Mouse (Mus musculus) mature B cell (primary cell): ENCODE measurements around the gene Gad2.

Source experiments
- in situ Hi-C: fragments of 300-500 bp; cut with MboI; formaldehyde crosslinking; loops from 2 replicates; pipeline ENCODE4 v1.14.3; 2019

Gene Gad2

DNA sequence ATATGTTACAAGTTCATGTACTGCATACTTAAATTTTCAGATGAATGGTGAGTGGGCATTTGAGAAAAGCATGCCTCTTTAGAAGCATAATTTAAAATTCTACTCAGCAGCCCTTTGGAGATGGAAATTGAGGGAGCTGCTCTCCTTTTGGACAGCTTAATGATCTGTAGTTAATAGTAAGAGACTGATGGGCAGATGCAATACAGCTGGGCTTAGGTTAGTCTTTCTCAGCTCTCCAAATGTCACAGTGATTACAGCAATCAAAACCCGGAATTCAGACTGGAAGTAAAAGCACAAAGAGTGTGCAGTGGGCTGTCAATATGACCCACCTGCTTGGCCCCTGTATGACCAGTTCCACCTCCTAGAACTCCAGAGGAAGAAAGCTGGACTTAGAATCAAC is 24.1 kb downstream of the Gad2 start:
- in situ Hi-C loops, result no loop called here

DNA sequence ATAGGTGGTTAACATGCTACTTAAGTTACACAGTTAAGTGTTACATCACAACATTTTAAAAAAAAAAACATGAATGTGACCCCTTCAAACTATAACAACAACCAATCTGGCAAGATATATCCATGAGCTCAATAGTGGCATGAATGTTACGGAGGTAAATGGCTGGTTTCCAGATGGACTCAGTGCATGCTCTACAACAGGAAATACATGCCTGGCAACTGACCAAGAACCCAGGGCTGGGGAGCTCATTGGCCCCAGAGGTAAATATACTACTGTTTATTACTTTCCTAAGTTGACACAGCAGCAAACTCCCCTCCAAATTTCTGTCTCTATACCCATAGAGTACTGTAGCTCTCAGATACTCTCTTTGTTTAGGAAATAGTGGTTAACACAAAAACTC is 26.4 kb downstream of the Gad2 start:
- in situ Hi-C loops, result no loop called here

DNA sequence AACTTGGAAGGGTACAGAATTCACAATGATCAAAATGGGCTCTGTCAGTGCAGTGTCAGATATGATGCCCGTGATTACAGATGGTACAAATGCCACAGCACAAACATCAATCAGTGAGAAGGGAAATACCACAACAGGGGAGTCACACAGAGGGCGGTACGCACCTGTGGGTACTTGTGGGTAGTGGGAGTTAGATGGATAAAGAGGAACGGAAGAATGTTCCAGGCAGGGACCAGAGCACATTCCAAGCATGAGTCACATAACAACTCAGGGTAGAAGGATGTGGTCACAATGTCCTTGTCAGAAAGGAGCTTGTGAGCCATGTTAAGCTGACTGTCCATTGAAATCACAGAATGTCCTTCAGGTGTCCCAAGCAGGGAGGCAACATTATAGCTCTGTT is 29.8 kb downstream of the Gad2 start:
- in situ Hi-C loops, result no loop called here

DNA sequence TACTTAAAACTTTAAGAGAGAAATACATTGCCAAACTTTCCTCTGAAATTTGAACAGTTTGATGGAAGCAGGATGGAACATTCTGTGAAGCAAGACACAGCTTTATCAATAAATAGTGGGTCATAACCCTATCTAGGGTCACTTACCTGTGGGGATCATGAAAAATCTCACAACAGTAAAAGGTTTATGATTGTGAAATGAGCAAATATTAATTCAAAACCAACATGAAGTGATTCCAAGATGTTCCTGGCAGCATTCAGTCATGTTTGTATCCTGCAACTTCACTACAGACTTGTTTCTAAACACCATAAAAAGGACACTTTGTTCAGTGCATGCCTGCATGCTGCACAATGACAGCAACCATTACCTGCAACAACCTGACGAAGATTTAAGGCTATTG is 41.7 kb downstream of the Gad2 start:
- in situ Hi-C loops, result no loop called here

DNA sequence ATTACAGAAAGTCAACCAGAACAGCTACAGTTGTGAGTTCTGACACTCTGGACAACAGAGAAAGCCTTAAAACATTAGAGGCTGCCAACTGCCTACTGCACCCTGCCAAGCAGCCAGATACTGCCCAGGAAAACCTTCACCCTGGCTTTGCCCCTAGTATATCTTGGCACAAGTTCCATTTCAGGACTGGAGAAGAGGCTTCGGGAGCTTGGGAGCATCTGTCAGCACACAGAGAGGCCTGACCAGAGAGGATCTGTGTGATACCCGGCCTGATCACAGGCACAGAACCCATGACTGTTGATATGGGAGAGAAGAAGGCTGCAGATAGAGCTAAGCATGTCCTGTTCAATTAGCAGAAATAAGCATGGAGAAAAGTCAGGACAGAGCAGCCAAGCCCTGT is 48.4 kb downstream of the Gad2 start:
- in situ Hi-C loops, result no loop called here

DNA sequence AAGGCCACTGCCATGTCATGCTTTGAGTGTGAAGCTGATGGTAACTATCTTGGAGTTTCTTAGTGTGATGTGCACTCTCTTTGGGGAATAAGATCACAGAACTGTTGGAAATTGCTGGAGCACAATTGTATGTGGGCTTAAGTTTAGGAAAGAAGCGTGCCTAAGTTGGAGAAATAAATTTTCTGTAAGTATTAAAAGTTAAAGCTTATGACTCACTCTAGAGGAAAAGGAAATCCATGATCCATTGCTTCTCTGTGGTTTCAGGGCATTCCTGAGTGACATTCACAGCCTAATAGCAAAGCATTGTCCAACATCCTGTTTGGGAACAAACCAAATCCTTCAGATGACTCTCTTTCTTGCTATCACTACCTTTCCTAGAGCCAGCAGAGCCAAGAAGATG is 49.3 kb downstream of the Gad2 start:
- in situ Hi-C loops, result no loop called here

DNA sequence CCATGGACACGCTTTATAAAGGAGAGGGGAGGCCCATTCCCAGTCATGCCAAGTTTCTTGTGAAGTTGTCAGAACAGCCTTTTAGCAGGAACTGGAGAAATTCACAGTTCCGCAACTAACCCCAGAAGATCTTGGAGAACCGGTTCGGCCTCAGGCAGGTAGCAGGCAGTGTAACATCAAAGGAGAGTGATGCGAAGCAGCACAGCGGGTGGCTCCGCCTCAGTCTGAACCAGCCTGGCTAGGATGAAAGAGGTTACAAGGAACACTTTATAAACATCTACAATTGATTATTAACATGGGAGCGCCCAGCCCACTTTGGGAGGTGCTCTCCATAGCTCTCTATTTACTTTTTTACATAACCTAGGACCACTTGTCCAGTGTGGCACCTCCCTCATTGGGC is 55.1 kb downstream of the Gad2 start:
- in situ Hi-C loops, result no loop called here

DNA sequence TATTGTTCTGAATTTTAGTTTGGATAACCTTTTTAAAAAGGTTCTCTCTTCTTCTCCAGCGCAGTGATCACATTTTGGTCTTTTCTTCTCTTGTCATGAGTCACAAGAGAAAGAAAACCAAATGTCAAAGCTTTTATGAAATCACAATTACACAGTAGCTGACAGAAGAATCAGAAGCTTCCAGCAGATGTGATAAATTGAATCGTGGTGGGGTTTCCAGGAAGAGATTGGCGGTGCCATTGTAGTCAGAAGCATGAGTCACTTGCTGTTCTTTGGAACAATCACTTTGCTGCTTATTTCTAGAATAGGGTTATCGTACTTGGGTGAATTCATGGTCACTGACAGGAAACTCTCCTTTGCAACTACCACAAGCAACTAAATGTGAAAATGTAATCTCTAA is 57.9 kb downstream of the Gad2 start:
- in situ Hi-C loops, result no loop called here

DNA sequence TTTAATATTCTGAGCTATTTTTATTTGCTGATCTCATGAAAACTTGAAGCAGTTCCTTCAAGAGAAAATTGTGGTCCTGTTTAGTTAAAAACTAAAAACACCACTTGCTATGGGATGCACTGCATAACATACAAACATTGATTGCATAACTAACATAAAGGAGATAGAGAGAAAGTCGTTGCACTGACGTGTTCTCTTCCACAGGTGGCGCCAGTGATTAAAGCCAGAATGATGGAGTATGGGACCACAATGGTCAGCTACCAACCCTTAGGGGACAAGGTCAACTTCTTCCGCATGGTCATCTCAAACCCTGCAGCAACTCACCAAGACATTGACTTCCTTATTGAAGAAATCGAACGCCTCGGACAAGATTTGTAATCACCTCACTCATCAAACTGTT is 68.0 kb downstream of the Gad2 start:
- in situ Hi-C loops, result no loop called here

DNA sequence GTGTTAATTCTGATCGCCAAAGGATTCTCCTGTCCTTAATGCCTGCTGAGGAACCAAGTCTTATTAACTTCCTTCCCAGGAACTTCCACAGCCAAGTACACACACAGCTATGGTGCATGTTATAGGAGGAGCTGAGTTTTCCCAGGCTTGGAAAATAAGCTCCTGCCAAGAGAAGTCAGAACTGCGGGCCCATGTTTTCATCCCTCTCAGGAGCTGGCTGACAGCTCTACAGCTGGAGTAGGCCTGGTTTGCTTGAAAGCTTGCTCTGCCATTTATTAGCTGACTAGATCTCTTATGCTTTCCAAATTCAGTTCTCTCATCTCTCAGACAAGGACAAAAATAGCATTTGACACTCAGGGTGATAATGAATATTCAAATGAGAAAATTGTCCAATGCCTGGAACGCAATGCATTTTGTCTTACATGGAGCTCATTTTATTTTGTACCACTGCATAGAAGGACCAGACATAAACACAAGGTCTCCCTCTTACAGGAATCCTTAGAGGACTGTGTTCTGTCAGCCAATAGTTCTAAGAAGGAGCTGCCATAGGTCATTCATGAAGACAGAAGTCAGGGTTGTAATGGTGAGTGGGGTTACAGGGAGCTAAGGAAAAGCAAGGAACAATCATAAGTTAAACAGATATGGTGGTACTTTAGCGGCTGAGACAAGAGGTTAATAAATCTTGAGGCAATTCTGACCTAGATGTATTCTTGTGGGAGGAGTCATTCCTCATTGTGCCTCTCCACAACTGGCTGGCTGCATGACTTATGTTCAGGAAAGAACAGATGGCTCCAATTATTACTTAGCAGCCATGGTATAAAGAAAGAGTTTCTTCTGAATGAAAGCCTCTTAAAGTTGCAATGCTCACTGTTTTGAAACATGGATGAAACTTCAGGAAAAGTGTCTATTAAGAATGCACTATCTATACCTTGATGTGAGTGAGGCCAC is 83.0 kb downstream of the Gad2 start:
- in situ Hi-C loops, result no loop called here

DNA sequence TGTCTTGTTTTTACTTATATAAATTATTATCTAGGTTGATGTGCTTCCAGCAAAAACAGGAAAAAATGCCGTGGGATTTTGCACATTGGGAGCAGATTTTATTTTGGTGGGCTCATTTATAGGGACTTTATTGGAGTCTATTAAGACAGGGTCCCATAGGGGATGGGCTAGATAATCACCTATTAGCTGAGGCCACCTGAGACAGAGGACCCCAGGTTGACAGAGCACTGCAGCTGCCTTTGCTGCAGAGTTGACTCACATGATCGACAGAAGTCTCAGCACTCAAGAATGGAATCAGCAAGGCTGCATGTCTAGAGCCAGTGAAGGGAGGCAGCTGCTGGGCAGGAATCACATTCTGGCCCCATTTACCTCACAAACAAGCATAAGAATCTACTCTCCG is 84.2 kb downstream of the Gad2 start:
- in situ Hi-C loops, result no loop called here

DNA sequence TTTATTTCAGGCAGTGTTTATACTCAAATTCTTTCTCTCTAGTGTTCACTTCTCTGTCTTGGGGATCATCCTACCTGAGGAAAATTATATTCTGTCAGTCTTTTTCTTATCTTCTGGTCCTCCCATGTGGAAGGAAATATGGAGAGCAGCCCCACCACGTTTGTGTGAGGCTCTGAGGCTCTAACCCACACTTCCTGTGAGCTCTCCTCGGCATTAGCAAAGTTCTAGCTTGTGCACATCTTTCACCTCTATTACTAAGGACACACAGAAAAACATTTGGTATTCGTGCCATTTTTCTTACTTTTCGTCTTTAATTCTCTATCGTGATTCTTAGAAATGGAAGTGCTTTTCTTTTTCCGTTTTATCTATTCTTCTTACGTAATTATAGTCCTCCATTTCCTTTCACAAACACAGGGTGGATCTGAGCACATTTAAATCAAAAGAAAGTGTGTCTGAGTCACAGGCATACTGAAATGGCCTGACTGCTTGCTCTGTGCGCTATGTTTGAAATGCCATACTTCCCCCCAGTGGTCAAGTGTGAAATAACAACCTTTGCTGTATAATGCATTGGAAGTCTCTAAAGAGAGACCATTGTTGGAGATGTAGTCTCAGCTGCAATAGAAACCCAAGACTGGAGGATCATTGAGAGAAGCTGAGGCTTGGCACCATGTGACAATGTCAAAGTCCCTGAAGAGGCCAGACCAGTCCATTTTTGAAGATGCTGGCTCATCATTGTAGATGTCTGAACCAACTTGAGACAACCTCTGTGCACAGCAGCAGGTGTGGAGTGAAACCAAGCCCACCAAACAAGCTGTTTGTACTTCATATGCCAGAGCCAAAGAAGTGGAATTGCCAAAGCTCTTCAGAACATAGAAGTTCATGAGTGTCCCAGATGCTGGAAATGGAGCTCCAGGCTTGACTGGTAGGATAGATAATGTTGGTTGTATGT is 99.8 kb downstream of the Gad2 start:
- in situ Hi-C loops, result no loop called here

DNA sequence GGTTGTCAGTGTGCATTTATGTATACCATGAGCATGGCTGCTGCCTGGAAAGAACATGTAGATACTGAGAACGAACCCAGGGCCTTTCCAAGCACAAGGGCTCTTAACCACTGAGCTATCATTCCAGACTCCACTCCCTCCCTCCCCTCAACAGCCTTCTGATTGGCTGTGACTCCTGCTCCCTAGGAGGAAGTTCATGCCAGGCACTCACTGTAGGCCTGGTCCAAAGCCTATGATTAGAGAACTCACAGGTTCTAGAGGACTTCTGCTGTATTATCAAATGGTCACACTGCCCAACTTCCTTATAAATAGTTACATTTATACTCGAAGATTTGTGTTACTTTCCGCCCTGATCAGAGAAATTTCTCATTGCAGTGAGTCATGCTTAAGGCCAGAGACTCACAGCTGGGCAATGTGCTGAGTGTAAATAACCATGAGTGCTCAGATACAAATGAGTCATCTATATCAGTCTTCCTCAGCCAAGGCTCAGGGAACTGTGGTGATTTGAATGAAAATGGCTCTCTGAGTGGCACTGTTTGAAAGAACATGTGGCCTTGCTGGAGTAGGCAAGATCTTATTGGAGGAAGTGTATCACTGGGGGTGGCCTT is 102.0 kb downstream of the Gad2 start:
- in situ Hi-C loops, result no loop called here

DNA sequence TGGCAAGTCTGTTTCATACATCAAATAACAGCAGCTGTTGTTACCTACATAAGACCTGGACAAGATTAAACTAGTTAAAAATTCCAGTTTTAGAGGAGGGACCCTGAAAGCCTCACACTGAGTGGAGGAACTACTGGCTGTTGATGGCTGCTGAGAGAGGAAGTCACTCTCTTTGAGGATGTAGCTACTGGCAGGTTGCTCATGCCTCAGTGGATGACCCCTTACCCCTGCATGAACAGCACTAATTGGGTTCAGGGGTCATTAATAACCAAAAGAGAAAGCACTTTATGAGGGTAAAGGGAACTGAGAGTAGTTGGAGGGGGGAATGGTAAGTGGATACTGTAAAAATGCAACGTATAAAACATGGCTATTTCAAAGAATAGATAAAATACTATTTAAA is 105.1 kb downstream of the Gad2 start:
- in situ Hi-C loops, result no loop called here

DNA sequence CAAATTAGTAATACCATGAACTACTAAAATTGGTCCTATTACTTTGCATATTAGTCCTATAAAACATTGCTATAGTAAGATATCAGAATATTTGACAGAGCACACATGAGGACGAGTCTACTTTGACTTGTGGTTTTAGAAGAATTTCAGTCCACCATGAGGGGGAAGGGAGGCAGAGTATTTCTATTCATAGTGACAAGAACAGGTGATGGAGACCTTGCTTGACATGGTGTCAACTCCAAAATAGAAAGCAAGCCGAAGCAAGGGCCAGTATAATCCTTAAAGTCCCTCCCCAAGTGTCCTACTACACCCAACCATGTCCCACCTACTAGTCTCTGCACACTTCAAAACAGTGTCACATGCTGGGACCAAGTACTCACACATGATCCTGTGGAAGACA is 114.1 kb downstream of the Gad2 start:
- in situ Hi-C loops, result no loop called here

DNA sequence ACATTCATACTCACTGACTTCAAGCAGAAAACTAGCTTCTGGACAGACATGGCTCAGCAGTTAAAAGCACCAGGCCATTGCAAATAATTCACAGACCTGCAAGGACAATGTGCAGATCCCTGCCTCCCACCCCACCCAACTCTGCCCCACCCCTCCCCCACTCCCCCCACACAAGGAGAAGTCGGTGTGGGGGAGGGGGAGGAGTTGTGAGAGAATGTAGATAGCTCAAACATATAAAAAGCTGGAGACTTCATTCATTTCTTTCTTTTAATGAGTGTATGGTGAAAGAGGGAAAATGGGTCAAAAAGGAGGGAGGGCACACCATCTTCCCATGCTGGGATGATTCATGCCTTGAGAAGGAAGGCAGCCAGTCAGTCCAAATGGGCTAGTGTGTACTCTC is 117.4 kb downstream of the Gad2 start:
- in situ Hi-C loops, result no loop called here

DNA sequence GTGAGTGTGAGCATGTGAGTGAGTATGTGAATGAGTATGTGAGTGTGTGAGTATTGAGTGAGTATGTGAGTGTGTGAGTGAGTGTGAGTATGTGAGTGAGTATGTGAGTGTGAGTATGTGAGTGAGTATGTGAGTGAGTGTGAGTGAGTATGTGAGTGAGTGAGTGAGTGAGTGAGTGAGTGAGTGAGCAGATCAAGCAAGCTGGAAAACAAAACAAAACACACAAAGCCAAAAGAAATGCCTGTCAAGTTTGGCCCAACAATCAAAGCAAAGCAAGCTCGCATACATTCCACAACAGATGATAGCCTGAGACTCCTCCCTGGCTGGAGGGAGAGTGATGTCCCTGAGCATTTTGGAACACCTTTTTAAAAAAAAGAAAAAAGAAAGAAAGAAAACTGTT is 118.4 kb downstream of the Gad2 start:
- in situ Hi-C loops, result no loop called here

DNA sequence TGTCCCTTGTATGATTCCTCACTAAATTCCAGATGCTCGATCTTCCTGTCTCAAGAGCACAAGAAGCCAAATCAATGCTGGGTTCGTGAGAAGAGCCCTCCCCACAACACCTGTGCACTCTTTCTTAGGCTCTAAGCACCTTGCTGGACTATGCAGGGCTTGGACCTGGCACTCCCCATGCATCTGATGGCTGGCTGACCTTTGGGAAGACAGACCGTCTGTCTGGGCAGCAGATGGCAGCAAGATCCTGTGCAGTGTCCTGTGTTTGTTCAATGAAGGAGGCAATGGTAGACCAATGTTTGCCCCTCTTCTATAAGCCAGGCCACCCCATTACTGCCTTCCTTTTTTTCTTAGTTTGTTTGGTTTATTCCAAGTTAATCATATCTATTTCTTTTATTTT is 119.2 kb downstream of the Gad2 start:
- in situ Hi-C loops, result no loop called here
